Mouse (Mus musculus): ENCODE measurements at regions not wholly inside any gene's neighbourhood (a gene's known extent, or its start where the extent isn't known, plus 50 kb on each side); places are given as distances from the start of the nearest gene placed in this dataset.

- no peaks in the 10 kb centered on the region for H3K9me3 ChIP-seq (ENCODE audit: control insufficient read depth, low read length)
- no peak overlapping the region for H3K9ac ChIP-seq (replicated peaks; ENCODE audit: low read depth, low read length)
- 31% methylated on average over 4 of the region's 4 CpGs for WGBS
- no peak overlapping the region for H3K27ac ChIP-seq (ENCODE audit: low read depth, low read length)
- no peaks in the 10 kb centered on the region for H3K36me3 ChIP-seq (ENCODE audit: control insufficient read depth, insufficient read depth, low read length)
- H3K4me2 ChIP-seq (ENCODE audit: low read depth, low read length): no peak overlapping the region
- H3K4me3 ChIP-seq (ENCODE audit: low read depth, low read length): no peak overlapping the region
- H3K4me1 ChIP-seq (ENCODE audit: control insufficient read depth, insufficient read depth, low read length): peaks cover 19% of the 10 kb centered on the region
- no peaks in the 10 kb centered on the region for H3K27me3 ChIP-seq (ENCODE audit: control insufficient read depth, insufficient read depth, low read length)
- ATAC-seq (ENCODE audit: low read depth): no peak
Observed at GRCm38 (mm10) chr6:88978970-88979369, 76.9 kb downstream of the Tpra1 start.

- Histone ChIP-seq H3K27ac (ENCODE audit: low read depth, low read length) (peak overlapping the region; percentile 0; the same call in 1 of the 2 replicates), H3K4me1 (ENCODE audit: control insufficient read depth, insufficient read depth, low read length) (peaks cover 10% of the 10 kb centered on the region; the same call in 1 of the 2 replicates), H3K27me3 (ENCODE audit: control insufficient read depth, insufficient read depth, low read length) (no peaks in the 10 kb centered on the region), H3K4me3 (ENCODE audit: low read depth, low read length) (no peak overlapping the region), H3K4me2 (ENCODE audit: low read depth, low read length) (no peak overlapping the region), H3K36me3 (ENCODE audit: control insufficient read depth, insufficient read depth, low read length) (no peaks in the 10 kb centered on the region), H3K9me3 (ENCODE audit: control insufficient read depth, low read length) (no peaks in the 10 kb centered on the region), H3K9ac (replicated peaks; ENCODE audit: low read depth, low read length) (0 out of 2 replicates have a peak overlapping the region, but pooled peaks have one; percentile 21)
- ATAC-seq (ENCODE audit: low read depth): peak; percentile 93
- 0% methylated on average over 8 of the region's 8 CpGs for WGBS
Observed at GRCm38 (mm10) chr6:88980112-88980511, 78.1 kb downstream of the Tpra1 start.

GRCm38 (mm10) chr6:88981544-88981943 is 79.5 kb downstream of the Tpra1 start:
- Histone ChIP-seq H3K4me3 (ENCODE audit: low read depth, low read length) (no peak overlapping the region), H3K4me2 (ENCODE audit: low read depth, low read length) (no peak overlapping the region), H3K27ac (ENCODE audit: low read depth, low read length) (no peak overlapping the region), H3K9ac (replicated peaks; ENCODE audit: low read depth, low read length) (no peak overlapping the region), H3K4me1 (ENCODE audit: control insufficient read depth, insufficient read depth, low read length) (peaks cover 10% of the 10 kb centered on the region; the same call in 1 of the 2 replicates), H3K36me3 (ENCODE audit: control insufficient read depth, insufficient read depth, low read length) (no peaks in the 10 kb centered on the region), H3K27me3 (ENCODE audit: control insufficient read depth, insufficient read depth, low read length) (no peaks in the 10 kb centered on the region), H3K9me3 (ENCODE audit: control insufficient read depth, low read length) (no peaks in the 10 kb centered on the region)
- WGBS: 6% methylated on average over 7 of the region's 7 CpGs
- peak; percentile 42; the same call in 1 of the 2 replicates for ATAC-seq (ENCODE audit: low read depth)

GRCm38 (mm10) chr6:88984170-88984569 is 82.1 kb downstream of the Tpra1 start:
- Histone ChIP-seq H3K4me1 (ENCODE audit: control insufficient read depth, insufficient read depth, low read length) (0 out of 2 replicates have a peak, but pooled peaks cover 3% of the 10 kb centered on the region), H3K4me3 (ENCODE audit: low read depth, low read length) (no peak overlapping the region), H3K4me2 (ENCODE audit: low read depth, low read length) (no peak overlapping the region), H3K27ac (ENCODE audit: low read depth, low read length) (no peak overlapping the region), H3K9me3 (ENCODE audit: control insufficient read depth, low read length) (no peaks in the 10 kb centered on the region), H3K27me3 (ENCODE audit: control insufficient read depth, insufficient read depth, low read length) (no peaks in the 10 kb centered on the region), H3K9ac (replicated peaks; ENCODE audit: low read depth, low read length) (no peak overlapping the region), H3K36me3 (ENCODE audit: control insufficient read depth, insufficient read depth, low read length) (no peaks in the 10 kb centered on the region)
- ATAC-seq (ENCODE audit: low read depth): no peak
- 76% methylated on average over 4 of the region's 4 CpGs for WGBS

GRCm38 (mm10) chr6:88984863-88985262 is 82.8 kb downstream of the Tpra1 start:
- no peaks in the 10 kb centered on the region for H3K36me3 ChIP-seq (ENCODE audit: control insufficient read depth, insufficient read depth, low read length)
- H3K4me2 ChIP-seq (ENCODE audit: low read depth, low read length): no peak overlapping the region
- ATAC-seq (ENCODE audit: low read depth): no peak
- no peak overlapping the region for H3K9ac ChIP-seq (replicated peaks; ENCODE audit: low read depth, low read length)
- H3K9me3 ChIP-seq (ENCODE audit: control insufficient read depth, low read length): no peaks in the 10 kb centered on the region
- no peak overlapping the region for H3K27ac ChIP-seq (ENCODE audit: low read depth, low read length)
- WGBS: 66% methylated on average over 4 of the region's 4 CpGs
- no peak overlapping the region for H3K4me3 ChIP-seq (ENCODE audit: low read depth, low read length)
- H3K27me3 ChIP-seq (ENCODE audit: control insufficient read depth, insufficient read depth, low read length): no peaks in the 10 kb centered on the region
- H3K4me1 ChIP-seq (ENCODE audit: control insufficient read depth, insufficient read depth, low read length): 0 out of 2 replicates have a peak, but pooled peaks cover 3% of the 10 kb centered on the region

- Histone ChIP-seq H3K4me1 (ENCODE audit: control insufficient read depth, insufficient read depth, low read length) (no peaks in the 10 kb centered on the region), H3K4me3 (ENCODE audit: low read depth, low read length) (no peak overlapping the region)
- WGBS: 95% methylated on average over 10 of the region's 10 CpGs
Observed at GRCm38 (mm10) chr6:88988551-88988950, 86.5 kb downstream of the Tpra1 start.

GRCm38 (mm10) chr6:88989617-88990299 is 87.7 kb downstream of the Tpra1 start:
- no peak overlapping the region for H3K9ac ChIP-seq (replicated peaks; ENCODE audit: low read depth, low read length)
- no peaks in the 10 kb centered on the region for H3K4me1 ChIP-seq (ENCODE audit: control insufficient read depth, insufficient read depth, low read length)
- no peaks in the 10 kb centered on the region for H3K9me3 ChIP-seq (ENCODE audit: control insufficient read depth, low read length)
- 72% methylated on average over 6 of the region's 6 CpGs for WGBS
- H3K4me3 ChIP-seq (ENCODE audit: low read depth, low read length): no peak overlapping the region
- no peaks in the 10 kb centered on the region for H3K36me3 ChIP-seq (ENCODE audit: control insufficient read depth, insufficient read depth, low read length)
- no peak overlapping the region for H3K27ac ChIP-seq (ENCODE audit: low read depth, low read length)
- ATAC-seq (ENCODE audit: low read depth): no peak
- H3K4me2 ChIP-seq (ENCODE audit: low read depth, low read length): no peak overlapping the region
- H3K27me3 ChIP-seq (ENCODE audit: control insufficient read depth, insufficient read depth, low read length): no peaks in the 10 kb centered on the region

More at GRCm38 (mm10) chr6:88988551-88988950, 86.5 kb downstream of the Tpra1 start:
- H3K36me3 ChIP-seq (ENCODE audit: control insufficient read depth, insufficient read depth, low read length): no peaks in the 10 kb centered on the region
- no peak overlapping the region for H3K4me2 ChIP-seq (ENCODE audit: low read depth, low read length)
- H3K9ac ChIP-seq (replicated peaks; ENCODE audit: low read depth, low read length): no peak overlapping the region
- ATAC-seq (ENCODE audit: low read depth): no peak
- no peaks in the 10 kb centered on the region for H3K27me3 ChIP-seq (ENCODE audit: control insufficient read depth, insufficient read depth, low read length)
- no peak overlapping the region for H3K27ac ChIP-seq (ENCODE audit: low read depth, low read length)
- no peaks in the 10 kb centered on the region for H3K9me3 ChIP-seq (ENCODE audit: control insufficient read depth, low read length)

- H3K9ac ChIP-seq (replicated peaks; ENCODE audit: low read depth, low read length): no peak overlapping the region
- no peak overlapping the region for H3K27ac ChIP-seq (ENCODE audit: low read depth, low read length)
- no peak for ATAC-seq (ENCODE audit: low read depth)
- no peaks in the 10 kb centered on the region for H3K9me3 ChIP-seq (ENCODE audit: control insufficient read depth, low read length)
- H3K4me1 ChIP-seq (ENCODE audit: control insufficient read depth, insufficient read depth, low read length): no peaks in the 10 kb centered on the region
- H3K27me3 ChIP-seq (ENCODE audit: control insufficient read depth, insufficient read depth, low read length): no peaks in the 10 kb centered on the region
- no peak overlapping the region for H3K4me3 ChIP-seq (ENCODE audit: low read depth, low read length)
- 55% methylated on average over 1 of the region's 1 CpGs for WGBS
- H3K4me2 ChIP-seq (ENCODE audit: low read depth, low read length): no peak overlapping the region
- H3K36me3 ChIP-seq (ENCODE audit: control insufficient read depth, insufficient read depth, low read length): no peaks in the 10 kb centered on the region
Observed at GRCm38 (mm10) chr6:88990300-88990685, 88.2 kb downstream of the Tpra1 start.

GRCm38 (mm10) chr6:88995077-88995476 is 93.0 kb downstream of the Tpra1 start:
- WGBS: 95% methylated on average over 3 of the region's 3 CpGs

More at GRCm38 (mm10) chr6:88995077-88995476, 93.0 kb downstream of the Tpra1 start:
- Histone ChIP-seq H3K4me2 (ENCODE audit: low read depth, low read length) (no peak overlapping the region), H3K27me3 (ENCODE audit: control insufficient read depth, insufficient read depth, low read length) (no peaks in the 10 kb centered on the region), H3K9me3 (ENCODE audit: control insufficient read depth, low read length) (no peaks in the 10 kb centered on the region), H3K27ac (ENCODE audit: low read depth, low read length) (no peak overlapping the region), H3K4me3 (ENCODE audit: low read depth, low read length) (no peak overlapping the region), H3K4me1 (ENCODE audit: control insufficient read depth, insufficient read depth, low read length) (no peaks in the 10 kb centered on the region), H3K9ac (replicated peaks; ENCODE audit: low read depth, low read length) (no peak overlapping the region), H3K36me3 (ENCODE audit: control insufficient read depth, insufficient read depth, low read length) (no peaks in the 10 kb centered on the region)
- ATAC-seq (ENCODE audit: low read depth): no peak
